Mouse (Mus musculus) lung, embryonic 15.5 days (tissue): ENCODE data around the gene Cbl. TPM values are rescaled to one million over a fixed set of nuclear protein-coding genes. Genes with fewer than 3 reads are reported as not detected.

ENCODE experiments used
- ATAC-seq: fragments of 200-750 bp; cut with Nextera tagmentation; 2 replicates; pipeline ENCODE4 v1.8.0; 2017; ENCODE audit warnings: moderate number of reproducible peaks, borderline replicate concordance; ENCODE audit not compliant: low FRiP score, low TSS enrichment; ENCODE audit errors: extremely low read depth
- H3K27ac ChIP-seq: fragments of 300-500 bp; sonication (generic); 2 replicates; pipeline ENCODE4 v1.5.1; 2015; ENCODE audit warnings: moderate library complexity, mild to moderate bottlenecking, inconsistent platforms
- H3K27me3 ChIP-seq: fragments of 300-500 bp; sonication (generic); 2 replicates; pipeline ENCODE4 v1.6.1; 2015; ENCODE audit warnings: inconsistent platforms
- H3K36me3 ChIP-seq: fragments of 300-500 bp; sonication (generic); 2 replicates; pipeline ENCODE4 v1.6.1; 2015; ENCODE audit warnings: inconsistent platforms
- H3K4me1 ChIP-seq: fragments of 300-500 bp; sonication (generic); 2 replicates; pipeline ENCODE4 v1.6.1; 2015; ENCODE audit warnings: inconsistent platforms
- H3K4me2 ChIP-seq: fragments of 300-500 bp; sonication (generic); 2 replicates; pipeline ENCODE4 v1.6.1; 2015; ENCODE audit warnings: inconsistent platforms, mild to moderate bottlenecking, moderate library complexity
- H3K4me3 ChIP-seq: fragments of 300-500 bp; sonication (generic); 2 replicates; pipeline ENCODE4 v1.5.1; 2015; ENCODE audit warnings: mild to moderate bottlenecking, inconsistent platforms
- H3K9ac ChIP-seq: fragments of 300-500 bp; sonication (generic); 2 replicates; pipeline ENCODE4 v1.6.1; 2015; ENCODE audit warnings: inconsistent platforms
- H3K9me3 ChIP-seq: fragments of 300-500 bp; sonication (generic); 2 replicates; pipeline ENCODE4 v1.6.1; 2016; ENCODE audit warnings: inconsistent platforms
- WGBS: fragments of 180-500 bp; shearing (Covaris S2); methylation state at CpG from one replicate; pipeline ENCODE4 v1.1.7; 2015; 5-methylcytosine and 5-hydroxymethylcytosine counted together
- polyA plus RNA-seq: library from polyadenylated mRNA; unstranded; fragments of >200 nt; fragmentation: Nextera tagmentation; extraction: Ambion mirVana; gene quantifications from 2 replicates; pipeline ENCODE4 v1.2.1, GENCODE M21; 2015

The Cbl gene
- polyA plus RNA-seq, 1 experiment from 2014 or later = 15.4 TPM

GRCm38 (mm10) chr9:44135731-44136411 is 98.0 kb downstream of the Cbl start:
- peaks cover 19% of the 10 kb centered on the region for H3K36me3 ChIP-seq
- H3K4me3 ChIP-seq = peak overlapping the region; percentile 70
- peak overlapping the region; percentile 95 for H3K4me2 ChIP-seq
- H3K27me3 ChIP-seq = peaks cover 16% of the 10 kb centered on the region; the same call in 1 of the 2 replicates
- H3K4me1 ChIP-seq = peaks cover 58% of the 10 kb centered on the region
- peak; percentile 24; the same call in 1 of the 2 replicates for ATAC-seq
- no peaks in the 10 kb centered on the region for H3K9me3 ChIP-seq
- WGBS = 22% methylated on average over 7 of the region's 7 CpGs
- peak overlapping the region; percentile 70 for H3K9ac ChIP-seq
- peak overlapping the region; percentile 87 for H3K27ac ChIP-seq

- Histone ChIP-seq H3K4me2 (peak overlapping the region; percentile 95), H3K4me3 (peak overlapping the region; percentile 70), H3K9ac (peak overlapping the region; percentile 70), H3K27ac (peak overlapping the region; percentile 87), H3K4me1 (peaks cover 65% of the 10 kb centered on the region), H3K9me3 (no peaks in the 10 kb centered on the region), H3K27me3 (peaks cover 16% of the 10 kb centered on the region; the same call in 1 of the 2 replicates), H3K36me3 (peaks cover 13% of the 10 kb centered on the region)
- peak; percentile 12; the same call in 1 of the 2 replicates for ATAC-seq
- WGBS = 2% methylated on average over 49 of the region's 49 CpGs
Observed at GRCm38 (mm10) chr9:44134851-44135730, 98.8 kb downstream of the Cbl start.

GRCm38 (mm10) chr9:44134101-44134850 is 99.6 kb downstream of the Cbl start, which contains the start of gene Mcam:
Gene Mcam, plus strand, starts transcription at chr9:44134469.
- no peaks in the 10 kb centered on the region for H3K9me3 ChIP-seq
- under 1% methylated on average over 43 of the region's 55 CpGs for WGBS
- H3K4me1 ChIP-seq = peaks cover 72% of the 10 kb centered on the region
- peak within 1 kb of the TSS; percentile 95 for H3K4me2 ChIP-seq
- peak within 1 kb of the TSS; percentile 87 for H3K27ac ChIP-seq
- peak within 1 kb of the TSS; percentile 70 for H3K9ac ChIP-seq
- H3K4me3 ChIP-seq = peak within 1 kb of the TSS; percentile 70
- ATAC-seq = peak; percentile 12
- H3K36me3 ChIP-seq = peaks cover 6% of the 10 kb centered on the region; the same call in 1 of the 2 replicates
- H3K27me3 ChIP-seq = peaks cover 16% of the 10 kb centered on the region; the same call in 1 of the 2 replicates

- peak overlapping the region; percentile 95 for H3K4me2 ChIP-seq
- peak overlapping the region; percentile 70 for H3K9ac ChIP-seq
- 0 out of 2 replicates have a peak, but pooled peaks cover under 1% of the 10 kb centered on the region for H3K36me3 ChIP-seq
- H3K4me1 ChIP-seq = peaks cover 79% of the 10 kb centered on the region
- peaks cover 16% of the 10 kb centered on the region; the same call in 1 of the 2 replicates for H3K27me3 ChIP-seq
- 19% methylated on average over 2 of the region's 2 CpGs for WGBS
- H3K27ac ChIP-seq = peak overlapping the region; percentile 87
- no peak for ATAC-seq
- H3K9me3 ChIP-seq = no peaks in the 10 kb centered on the region
- H3K4me3 ChIP-seq = peak overlapping the region; percentile 70
Observed at GRCm38 (mm10) chr9:44133287-44133686, 100.6 kb downstream of the Cbl start.

- Histone ChIP-seq H3K4me3 (no peak overlapping the region), H3K9ac (no peak overlapping the region), H3K27me3 (peaks cover 16% of the 10 kb centered on the region; the same call in 1 of the 2 replicates), H3K9me3 (no peaks in the 10 kb centered on the region), H3K4me2 (peak overlapping the region; percentile 95; the same call in 1 of the 2 replicates), H3K36me3 (no peaks in the 10 kb centered on the region), H3K27ac (peak overlapping the region; percentile 96; the same call in 1 of the 2 replicates), H3K4me1 (peaks cover 84% of the 10 kb centered on the region)
- no peak for ATAC-seq
- 50% methylated on average over 5 of the region's 5 CpGs for WGBS
Observed at GRCm38 (mm10) chr9:44132200-44132599, 101.6 kb downstream of the Cbl start.

- 52% methylated on average over 7 of the region's 7 CpGs for WGBS
- Histone ChIP-seq H3K4me2 (peak overlapping the region; percentile 90), H3K4me3 (0 out of 2 replicates have a peak overlapping the region, but pooled peaks have one; percentile 12), H3K9ac (no peak overlapping the region; the same call in 1 of the 2 replicates), H3K4me1 (peaks cover 85% of the 10 kb centered on the region), H3K36me3 (no peaks in the 10 kb centered on the region), H3K27ac (peak overlapping the region; percentile 96), H3K27me3 (peaks cover 16% of the 10 kb centered on the region; the same call in 1 of the 2 replicates), H3K9me3 (no peaks in the 10 kb centered on the region)
- ATAC-seq = no peak
Observed at GRCm38 (mm10) chr9:44131276-44131590, 102.6 kb downstream of the Cbl start.

- Histone ChIP-seq H3K4me1 (peaks cover 83% of the 10 kb centered on the region), H3K27ac (peak overlapping the region; percentile 96)
- ATAC-seq = peak; percentile 29
Observed at GRCm38 (mm10) chr9:44130581-44131275, 103.1 kb downstream of the Cbl start.

GRCm38 (mm10) chr9:44130034-44130433 is 103.8 kb downstream of the Cbl start:
- H3K9me3 ChIP-seq = no peaks in the 10 kb centered on the region
- peak; percentile 75 for ATAC-seq
- peaks cover 81% of the 10 kb centered on the region for H3K4me1 ChIP-seq
- peak overlapping the region; percentile 90 for H3K4me2 ChIP-seq
- peaks cover 16% of the 10 kb centered on the region; the same call in 1 of the 2 replicates for H3K27me3 ChIP-seq
- peak overlapping the region; percentile 58 for H3K9ac ChIP-seq
- peak overlapping the region; percentile 44 for H3K4me3 ChIP-seq
- under 1% methylated on average over 27 of the region's 27 CpGs for WGBS
- H3K36me3 ChIP-seq = no peaks in the 10 kb centered on the region
- H3K27ac ChIP-seq = peak overlapping the region; percentile 96

More at GRCm38 (mm10) chr9:44130581-44131275, 103.1 kb downstream of the Cbl start:
- 23% methylated on average over 19 of the region's 19 CpGs for WGBS
- H3K4me2 ChIP-seq = peak overlapping the region; percentile 90
- no peaks in the 10 kb centered on the region for H3K36me3 ChIP-seq
- peak overlapping the region; percentile 58; the same call in 1 of the 2 replicates for H3K9ac ChIP-seq
- H3K27me3 ChIP-seq = peaks cover 16% of the 10 kb centered on the region; the same call in 1 of the 2 replicates
- H3K4me3 ChIP-seq = peak overlapping the region; percentile 44
- H3K9me3 ChIP-seq = no peaks in the 10 kb centered on the region

- Histone ChIP-seq H3K9me3 (no peaks in the 10 kb centered on the region), H3K4me1 (peaks cover 79% of the 10 kb centered on the region), H3K36me3 (no peaks in the 10 kb centered on the region), H3K27ac (peak overlapping the region; percentile 96), H3K4me3 (peak overlapping the region; percentile 44), H3K4me2 (peak overlapping the region; percentile 90), H3K27me3 (peaks cover 16% of the 10 kb centered on the region; the same call in 1 of the 2 replicates), H3K9ac (peak overlapping the region; percentile 58)
- 6% methylated on average over 9 of the region's 9 CpGs for WGBS
- ATAC-seq = 0 out of 2 replicates have a peak, but pooled peaks have one; percentile 3
Observed at GRCm38 (mm10) chr9:44129633-44130032, 104.2 kb downstream of the Cbl start.

- Histone ChIP-seq H3K36me3 (no peaks in the 10 kb centered on the region), H3K9me3 (no peaks in the 10 kb centered on the region), H3K4me3 (no peak overlapping the region), H3K27ac (peak overlapping the region; percentile 48), H3K9ac (no peak overlapping the region), H3K4me2 (no peak overlapping the region), H3K27me3 (no peaks in the 10 kb centered on the region), H3K4me1 (peaks cover 58% of the 10 kb centered on the region)
- 38% methylated on average over 3 of the region's 3 CpGs for WGBS
- ATAC-seq = no peak
Observed at GRCm38 (mm10) chr9:44127351-44127801, 106.5 kb downstream of the Cbl start.
